Mouse (Mus musculus) megakaryocyte progenitor cell, adult 5-6 weeks (primary cell): Measurements from ENCODE around the gene Gm20914. TPM values are rescaled to one million over a fixed set of nuclear protein-coding genes. Genes with fewer than 3 reads are reported as not detected.
"Not testable (repeated sequence)": the region's sequence is repeated elsewhere in the genome, so short reads cannot be mapped to it uniquely, and the experiment has no call there.

Source experiments
- ATAC-seq: replicated peaks from 2 replicates; pipeline ENCODE4 v1.8.0; 2016; ENCODE audit warnings: mild to moderate bottlenecking, moderate TSS enrichment, inconsistent platforms; ENCODE audit not compliant: poor library complexity
- total RNA-seq, 2 experiments: library from RNA; stranded (forward) in 1 of 2; stranded (reverse) in 1 of 2; fragments of 157-497, 149-512 nt in 1 of 2; fragments of 200-1000 nt in 1 of 2; gene quantifications; 2 replicates each; pipeline versions ENCODE4 v1.2.3 to v1.2.4; 2015 to 2017

Gm20914 gene
- total RNA-seq (2015): not detected in 2 replicates
- not detected in 2 replicates for total RNA-seq (2017)

- ATAC-seq: not testable (repeated sequence)
These were observed at the start of gene Gm20914 for GRCm38 (mm10) chrY:5725678-5726077. TSS of gene Gm20914 (plus strand) at chrY:5725978.

Other genes starting within 250 kb of the Gm20914 start
- gene Gm21854, start 69.0 kb upstream of the Gm20914 start, total RNA-seq (2015): not detected in 2 replicates
- gene Gm21854, start 69.0 kb upstream of the Gm20914 start, total RNA-seq (2017): not detected in 2 replicates
- not detected in 2 replicates for gene Gm28171, start 67.4 kb downstream of the Gm20914 start, total RNA-seq (2015)
- not detected in 2 replicates for gene Gm28171, start 67.4 kb downstream of the Gm20914 start, total RNA-seq (2017)
- not detected in 2 replicates for gene Gm21778, start 216.5 kb downstream of the Gm20914 start, total RNA-seq (2015)
- gene Gm21778, start 216.5 kb downstream of the Gm20914 start, total RNA-seq (2017): not detected in 2 replicates